Mouse (Mus musculus): ENCODE results near the gene Gm20388.

DNA sequence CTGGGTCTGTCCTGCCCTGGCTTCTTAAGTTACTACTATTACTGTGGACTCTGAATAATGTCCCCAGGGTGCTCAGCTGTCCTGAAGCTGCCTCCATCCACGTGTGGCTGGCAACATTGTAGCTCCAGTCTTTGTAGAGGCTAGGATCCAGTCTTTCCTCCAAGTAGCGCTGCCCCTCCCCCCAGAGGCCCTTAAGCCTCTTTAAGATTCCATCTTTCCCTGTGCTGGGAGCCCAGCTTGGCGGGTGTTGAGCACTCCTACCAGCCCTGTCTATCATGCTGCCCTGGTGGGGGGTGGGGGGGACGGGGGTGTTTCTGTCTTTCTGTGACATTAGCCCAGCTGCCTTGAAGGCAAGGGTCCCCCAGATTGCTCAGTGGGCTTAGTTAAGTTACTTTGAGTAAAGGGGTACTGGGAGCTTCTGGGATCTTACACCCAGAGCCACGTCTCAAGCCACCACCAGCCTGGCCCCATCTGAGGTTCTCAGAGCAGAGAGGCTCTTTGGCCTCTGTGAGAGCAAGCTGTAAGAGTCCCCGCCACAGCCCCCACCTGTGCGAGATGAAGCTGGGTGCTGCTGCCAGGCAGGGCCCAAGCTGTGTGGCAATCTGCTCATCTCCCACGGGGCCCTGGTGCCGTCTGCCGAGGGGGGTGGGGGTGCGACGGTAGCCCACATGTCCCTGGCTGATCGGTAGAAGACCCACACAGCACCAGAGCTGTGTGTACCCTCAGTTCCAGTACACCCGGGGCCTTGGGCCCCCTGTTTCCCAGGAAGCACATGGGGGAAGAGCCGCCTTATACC is 646.7 kb downstream of the Gm20388 start:
- no peak for TF ChIP-seq GATA1 (IDR thresholded peaks at IDR 0.05; ENCODE audit: low read length)
- no peak for TF ChIP-seq TAL1 (IDR thresholded peaks at IDR 0.05; ENCODE audit: low read length)

Measured in erythroblast, embryonic 14.5 days (primary cell).